ENCODE assay signal across 8 mouse cellular contexts in genomic region chr9:67049086-67049824, GRCm38 (mm10). TPM values are rescaled to one million over a fixed set of nuclear protein-coding genes. Genes with fewer than 3 reads are reported as not detected.
DNase-seq lines count a peak whose midpoint lies in the region; ATAC-seq and TF ChIP-seq lines count a peak whose summit lies in the region.

Gene Tpm1 (minus strand): TSS chr9:67049406.

- H3K4me2 ChIP-seq in intestine, embryonic 15.5 days (replicated peaks), result peak within 1 kb of the TSS; percentile 90

- no peak for TF ChIP-seq CTCF in spleen, adult 2 months (IDR thresholded peaks at IDR 0.05; ENCODE audit: extremely low read depth, insufficient read depth, insufficient read length, insufficient replicate concordance)

- peaks cover 31% of the 10 kb centered on the region for H3K27me3 ChIP-seq in spleen, adult 2 months (ENCODE audit: control insufficient read depth, insufficient read depth, low read length)
- no peaks in the 10 kb centered on the region for H3K27me3 ChIP-seq in intestine, embryonic 15.5 days (replicated peaks)

- intact Hi-C loops in left cerebral cortex, postnatal 4 days (cut with DNase I), result loop anchor here (2.0 to 10.0 kb wide), 2 partner anchors 108 to 166 kb away; no protein-coding TSS in a partner anchor

- H3K27ac ChIP-seq in spleen, adult 2 months (ENCODE audit: insufficient read depth, low read length), result peak within 1 kb of the TSS; percentile 22; the same call in 1 of the 2 replicates
- H3K27ac ChIP-seq in intestine, embryonic 15.5 days, result peak within 1 kb of the TSS; percentile 95

- no peaks in the 10 kb centered on the region for H3K9me3 ChIP-seq in intestine, embryonic 15.5 days

- WGBS in spleen, adult 2 months, result 3% methylated on average over 49 of the region's 51 CpGs
- WGBS in intestine, embryonic 15.5 days, result under 1% methylated on average over 51 of the region's 51 CpGs

- peak within 1 kb of the TSS; percentile 74 for H3K9ac ChIP-seq in intestine, embryonic 15.5 days

- H3K36me3 ChIP-seq in spleen, adult 2 months (ENCODE audit: control insufficient read depth, insufficient read depth, low read length), result no peaks in the 10 kb centered on the region
- H3K36me3 ChIP-seq in intestine, embryonic 15.5 days, result no peaks in the 10 kb centered on the region

- peaks cover 14% of the 10 kb centered on the region for H3K4me1 ChIP-seq in spleen, adult 2 months (ENCODE audit: control insufficient read depth, insufficient read depth, insufficient read length)
- peaks cover 26% of the 10 kb centered on the region for H3K4me1 ChIP-seq in intestine, embryonic 15.5 days (replicated peaks)

- no peak for TF ChIP-seq POLR2A in spleen, adult 2 months (IDR thresholded peaks at IDR 0.05; ENCODE audit: low read depth, low read length)

- H3K4me3 ChIP-seq in spleen, adult 2 months (ENCODE audit: extremely low read depth, insufficient read depth, insufficient read length), result peak within 1 kb of the TSS; percentile 50
- peak within 1 kb of the TSS; percentile 62 for H3K4me3 ChIP-seq in intestine, embryonic 15.5 days (replicated peaks)

- peak; percentile 88 for ATAC-seq in intestine, embryonic 15.5 days

- DNase-seq in spleen, adult 2 months (ENCODE audit: low read depth in 1 of 2, low spot score in 2 of 2), result peak in 1 of 2 experiments; percentile 21
- no peak for DNase-seq in spleen, adult 12 weeks (ENCODE audit: low spot score)
- peak; percentile 90 for DNase-seq in embryo, embryonic 9.5 days (ENCODE audit: extremely low spot score)
- no peak for DNase-seq in gonadal fat pad, adult 2 months (ENCODE audit: low read depth)
- peak; percentile 43 for DNase-seq in left cerebral cortex, postnatal 4 days
- DNase-seq in mesoderm, embryonic 11.5 days (ENCODE audit: low read depth, low spot score), result peak; percentile 86
- DNase-seq in right cerebral cortex, postnatal 4 days, result peak; percentile 53

RNA-seq across cellular contexts. Expression of gene Tpm1, which starts in this region (rescaled TPM):
- polyA plus RNA-seq in spleen, adult 2 months (2012; rRNA removed), result 39.0 and 54.2 TPM in 2 replicates
- 191 and 231 TPM in 2 replicates for polyA plus RNA-seq in gonadal fat pad, adult 2 months (2012; rRNA removed)
- polyA plus RNA-seq in intestine, embryonic 15.5 days (2015; fragmentation: Nextera tagmentation; extraction: Ambion mirVana), result 994 and 1,099 TPM in 2 replicates
- 100 to 1,000 TPM; 147 to 152 TPM for total RNA-seq in left cerebral cortex, postnatal 4 days (2021)

Comparison
In these comparisons a context has a peak if more than half of its experiments do, and no peak if none do; other contexts are left out.
1. DNase-seq: peak in embryo, embryonic 9.5 days (single experiment), left cerebral cortex, postnatal 4 days (single experiment), mesoderm, embryonic 11.5 days (single experiment) and right cerebral cortex, postnatal 4 days (single experiment); none in spleen, adult 12 weeks (single experiment) and gonadal fat pad, adult 2 months (single experiment).